Mouse (Mus musculus): ENCODE data around the gene Psmd13. TPM values are rescaled to one million over a fixed set of nuclear protein-coding genes. Genes with fewer than 3 reads are reported as not detected.

Gene Psmd13
- total RNA-seq (2021) = 100 to 1,000 TPM; 101 to 107 TPM
- long read RNA-seq, experiment 1, transcript Psmd13-201 (13 exons, 1,989 nt) = major isoform, 50 of 61 reads
- long read RNA-seq, experiment 1, partial matches to known transcripts = 4 of 61 reads
- long read RNA-seq, experiment 1, other reads (novel, unspliced or antisense) = 4 of 61 reads
- long read RNA-seq, experiment 2, transcript Psmd13-201 (13 exons, 1,989 nt) = major isoform, 34 of 38 reads
- long read RNA-seq, experiment 2, partial matches to known transcripts = 2 of 38 reads
- long read RNA-seq, experiment 2, other reads (novel, unspliced or antisense) = 2 of 38 reads

GRCm38 (mm10) chr7:140881696-140882468 lies at the start of gene Psmd13, which contains the start of gene Sirt3:
TSS of gene Psmd13 (plus strand) at chr7:140881968.
TSS of gene Sirt3 (minus strand) at chr7:140882309.
- peak; percentile 94 for DNase-seq (ENCODE audit: extremely low spot score in 1 of 2, low spot score in 2 of 2)
- intact Hi-C loops (cut with DNase I) = loop anchor here (1.0 to 5.0 kb wide), 2 partner anchors 25 to 35 kb away; partner anchors contain the start of genes Bet1l, Odf3 and Scgb1c1
- TF ChIP-seq CTCF (IDR thresholded peaks at IDR 0.05) = no peak
- peak within 1 kb of the TSS; percentile 85 for H3K4me3 ChIP-seq
- H3K27ac ChIP-seq = peak within 1 kb of the TSS; percentile 95

- DNase-seq (ENCODE audit: extremely low spot score in 1 of 2, low spot score in 2 of 2) = no peak
- H3K4me3 ChIP-seq = no peak overlapping the region
- H3K27ac ChIP-seq = no peak overlapping the region
- TF ChIP-seq CTCF (IDR thresholded peaks at IDR 0.05) = no peak
- intact Hi-C loops (cut with DNase I) = no loop called here
These were observed 48.4 kb upstream of the Psmd13 start for GRCm38 (mm10) chr7:140833341-140833740.

- no peak within 1 kb of the TSS for H3K4me3 ChIP-seq
- TF ChIP-seq CTCF (IDR thresholded peaks at IDR 0.05) = no peak
- no peak for DNase-seq (ENCODE audit: extremely low spot score in 1 of 2, low spot score in 2 of 2)
- intact Hi-C loops (cut with DNase I) = no loop called here
- peak within 1 kb of the TSS; percentile 77 for H3K27ac ChIP-seq
These were observed 46.6 kb upstream of the Psmd13 start, which contains the start of gene Urah for GRCm38 (mm10) chr7:140834968-140835757. TSS of gene Urah (plus strand) at chr7:140835018.

GRCm38 (mm10) chr7:140835758-140836087 lies 46.0 kb upstream of the Psmd13 start:
- Histone ChIP-seq H3K27ac (peak overlapping the region; percentile 77), H3K4me3 (no peak overlapping the region)
- DNase-seq (ENCODE audit: extremely low spot score in 1 of 2, low spot score in 2 of 2) = no peak
- no peak for TF ChIP-seq CTCF (IDR thresholded peaks at IDR 0.05)
- intact Hi-C loops (cut with DNase I) = no loop called here

- intact Hi-C loops (cut with DNase I) = no loop called here
- DNase-seq (ENCODE audit: extremely low spot score in 1 of 2, low spot score in 2 of 2) = no peak
- Histone ChIP-seq H3K4me3 (no peak overlapping the region), H3K27ac (peak overlapping the region; percentile 77)
- no peak for TF ChIP-seq CTCF (IDR thresholded peaks at IDR 0.05)
These were observed 45.3 kb upstream of the Psmd13 start for GRCm38 (mm10) chr7:140836243-140837115.

DNA sequence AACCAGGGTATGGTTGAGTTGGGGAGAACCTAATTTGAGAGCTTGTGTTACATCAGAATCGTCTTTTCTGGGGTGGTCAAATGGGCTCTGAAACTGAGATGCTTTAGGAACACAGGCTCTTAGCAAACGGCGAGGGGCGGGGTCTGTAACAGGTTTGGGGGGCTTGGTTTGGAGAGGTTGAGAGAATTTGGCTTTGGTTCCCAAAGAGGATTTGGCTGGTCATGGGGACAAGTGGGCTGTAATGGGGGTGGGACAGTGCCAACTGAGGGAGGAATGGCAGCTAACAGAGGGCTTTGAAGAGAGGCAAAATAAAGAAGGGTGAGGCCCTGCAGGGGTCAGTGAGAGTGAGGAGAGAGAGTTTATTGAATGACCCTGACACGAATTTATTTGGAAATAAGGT lies 42.2 kb upstream of the Psmd13 start:
- Histone ChIP-seq H3K27ac (no peak overlapping the region), H3K4me3 (no peak overlapping the region)
- intact Hi-C loops (cut with DNase I) = no loop called here
- no peak for DNase-seq (ENCODE audit: extremely low spot score in 1 of 2, low spot score in 2 of 2)
- no peak for TF ChIP-seq CTCF (IDR thresholded peaks at IDR 0.05)

- DNase-seq (ENCODE audit: extremely low spot score in 1 of 2, low spot score in 2 of 2) = no peak
- no peak for TF ChIP-seq CTCF (IDR thresholded peaks at IDR 0.05)
- Histone ChIP-seq H3K27ac (no peak overlapping the region), H3K4me3 (no peak overlapping the region)
- intact Hi-C loops (cut with DNase I) = no loop called here
These were observed 40.7 kb upstream of the Psmd13 start for GRCm38 (mm10) chr7:140840750-140841735.

- intact Hi-C loops (cut with DNase I) = loop anchor here (1.0 kb wide), 1 partner anchor 59 kb away; no protein-coding TSS in a partner anchor
- Histone ChIP-seq H3K27ac (no peak overlapping the region), H3K4me3 (no peak overlapping the region)
- TF ChIP-seq CTCF (IDR thresholded peaks at IDR 0.05) = no peak
- DNase-seq (ENCODE audit: extremely low spot score in 1 of 2, low spot score in 2 of 2) = no peak
These were observed 38.0 kb upstream of the Psmd13 start for GRCm38 (mm10) chr7:140843806-140844205.

GRCm38 (mm10) chr7:140844905-140845665 lies 36.7 kb upstream of the Psmd13 start, which contains the start of gene Scgb1c1:
TSS of gene Scgb1c1 (plus strand) at chr7:140845547.
- no peak within 1 kb of the TSS for H3K4me3 ChIP-seq
- TF ChIP-seq CTCF (IDR thresholded peaks at IDR 0.05) = peak; percentile 89
- intact Hi-C loops (cut with DNase I) = loop anchor here (1.0 to 5.0 kb wide), 4 partner anchors 37 to 331 kb away; partner anchors contain the start of genes Psmd13 and Sirt3
- peak; percentile 86 to 93 for DNase-seq (ENCODE audit: extremely low spot score in 1 of 2, low spot score in 2 of 2)
- H3K27ac ChIP-seq = no peak within 1 kb of the TSS
